Mouse (Mus musculus): ENCODE data around the gene Tomm22. TPM values are rescaled to one million over a fixed set of nuclear protein-coding genes. Genes with fewer than 3 reads are reported as not detected.
"Not testable (repeated sequence)": the region's sequence is repeated elsewhere in the genome, so short reads cannot be mapped to it uniquely, and the experiment has no call there.

Gene Tomm22
- polyA plus RNA-seq, 1 experiment = 110 TPM

- not testable (repeated sequence) for H3K27me3 ChIP-seq (ENCODE audit: control insufficient read depth, insufficient read depth, insufficient read length)
- peak overlapping the region; percentile 59 for H3ac ChIP-seq (ENCODE audit: control insufficient read depth, insufficient read length)
- peak overlapping the region; percentile 76 for H3K4me3 ChIP-seq
- H3K36me3 ChIP-seq (ENCODE audit: control insufficient read depth, insufficient read depth) = peaks cover 30% of the 10 kb centered on the region
- peaks cover 29% of the 10 kb centered on the region for H3K79me2 ChIP-seq (ENCODE audit: control insufficient read depth, insufficient read depth)
- TF ChIP-seq POLR2AphosphoS2 (IDR thresholded peaks at IDR 0.05; ENCODE audit: insufficient read length, low read depth) = peak; percentile 65
- H3K4me2 ChIP-seq (ENCODE audit: low read depth) = peak overlapping the region; percentile 96
Observed at GRCm38 (mm10) chr15:79671828-79672348, 1.2 kb downstream of the Tomm22 start.

- peaks cover 43% of the 10 kb centered on the region for H3K36me3 ChIP-seq (ENCODE audit: control insufficient read depth, insufficient read depth)
- H3K27me3 ChIP-seq (ENCODE audit: control insufficient read depth, insufficient read depth, insufficient read length) = no peaks in the 10 kb centered on the region
- TF ChIP-seq USF1 (IDR thresholded peaks at IDR 0.05; ENCODE audit: low read depth) = no peak
- no peak for TF ChIP-seq MYOG (IDR thresholded peaks at IDR 0.05; ENCODE audit: control insufficient read depth in 1 of 3, insufficient read depth in 1 of 3, insufficient read length in 2 of 3, low read depth in 2 of 3)
- TF ChIP-seq SRF (IDR thresholded peaks at IDR 0.05; ENCODE audit: control insufficient read depth, insufficient read length, low read depth) = no peak
- no peak for TF ChIP-seq E2F4 (IDR thresholded peaks at IDR 0.05; ENCODE audit: insufficient read depth)
- no peak for TF ChIP-seq POLR2A (IDR thresholded peaks at IDR 0.05; ENCODE audit: insufficient read length, low read depth)
- TF ChIP-seq CEBPB (IDR thresholded peaks at IDR 0.05; ENCODE audit: insufficient read depth, poor library complexity, severe bottlenecking) = no peak
- no peak for TF ChIP-seq REST (IDR thresholded peaks at IDR 0.05; ENCODE audit: insufficient read depth, insufficient read length)
- no peak for TF ChIP-seq MYOD1 (IDR thresholded peaks at IDR 0.05; ENCODE audit: control insufficient read depth in 1 of 3, insufficient read length in 2 of 3, low read depth in 2 of 3)
- TF ChIP-seq POLR2AphosphoS2 (IDR thresholded peaks at IDR 0.05; ENCODE audit: insufficient read length, low read depth) = no peak
- no peak for TF ChIP-seq TCF12 (IDR thresholded peaks at IDR 0.05; ENCODE audit: insufficient read depth, poor library complexity, severe bottlenecking)
- TF ChIP-seq TCF3 (IDR thresholded peaks at IDR 0.05; ENCODE audit: insufficient read length, low read depth) = no peak
- TF ChIP-seq MAX (IDR thresholded peaks at IDR 0.05; ENCODE audit: low read depth) = no peak
- H3K79me2 ChIP-seq (ENCODE audit: control insufficient read depth, insufficient read depth) = peaks cover 60% of the 10 kb centered on the region
- no peak overlapping the region for H3K4me3 ChIP-seq
- H3ac ChIP-seq (ENCODE audit: control insufficient read depth, insufficient read length) = no peak overlapping the region
- no peak overlapping the region for H3K4me2 ChIP-seq (ENCODE audit: low read depth)
Observed at GRCm38 (mm10) chr15:79677936-79678335, 7.3 kb downstream of the Tomm22 start.

- Histone ChIP-seq H3K79me2 (ENCODE audit: control insufficient read depth, insufficient read depth) (peaks cover 92% of the 10 kb centered on the region), H3K36me3 (ENCODE audit: control insufficient read depth, insufficient read depth) (peaks cover 13% of the 10 kb centered on the region), H3ac (ENCODE audit: control insufficient read depth, insufficient read length) (no peak overlapping the region), H3K27me3 (ENCODE audit: control insufficient read depth, insufficient read depth, insufficient read length) (no peaks in the 10 kb centered on the region), H3K4me2 (ENCODE audit: low read depth) (peak overlapping the region; percentile 90), H3K4me3 (no peak overlapping the region)
- TF ChIP-seq POLR2AphosphoS2 (IDR thresholded peaks at IDR 0.05; ENCODE audit: insufficient read length, low read depth) = no peak
- TF ChIP-seq MYOG (IDR thresholded peaks at IDR 0.05; ENCODE audit: control insufficient read depth in 1 of 3, insufficient read depth in 1 of 3, insufficient read length in 2 of 3, low read depth in 2 of 3) = peak in 1 of 3 experiments; percentile 85
- peak; percentile 2 to 60 (median 6) for TF ChIP-seq MYOD1 (IDR thresholded peaks at IDR 0.05; ENCODE audit: control insufficient read depth in 1 of 3, insufficient read length in 2 of 3, low read depth in 2 of 3)
Observed at GRCm38 (mm10) chr15:79681973-79682372, 11.3 kb downstream of the Tomm22 start.

GRCm38 (mm10) chr15:79683146-79683545 is 12.5 kb downstream of the Tomm22 start:
- Histone ChIP-seq H3K79me2 (ENCODE audit: control insufficient read depth, insufficient read depth) (peaks cover 92% of the 10 kb centered on the region), H3K36me3 (ENCODE audit: control insufficient read depth, insufficient read depth) (peaks cover 5% of the 10 kb centered on the region), H3ac (ENCODE audit: control insufficient read depth, insufficient read length) (no peak overlapping the region), H3K4me2 (ENCODE audit: low read depth) (peak overlapping the region; percentile 90), H3K27me3 (ENCODE audit: control insufficient read depth, insufficient read depth, insufficient read length) (no peaks in the 10 kb centered on the region), H3K4me3 (peak overlapping the region; percentile 61)
- TF ChIP-seq TCF3 (IDR thresholded peaks at IDR 0.05; ENCODE audit: insufficient read length, low read depth) (no peak), USF1 (IDR thresholded peaks at IDR 0.05; ENCODE audit: low read depth) (no peak), CEBPB (IDR thresholded peaks at IDR 0.05; ENCODE audit: insufficient read depth, poor library complexity, severe bottlenecking) (no peak), SRF (IDR thresholded peaks at IDR 0.05; ENCODE audit: control insufficient read depth, insufficient read length, low read depth) (no peak), REST (IDR thresholded peaks at IDR 0.05; ENCODE audit: insufficient read depth, insufficient read length) (no peak), MYOG (IDR thresholded peaks at IDR 0.05; ENCODE audit: control insufficient read depth in 1 of 3, insufficient read depth in 1 of 3, insufficient read length in 2 of 3, low read depth in 2 of 3) (no peak), POLR2AphosphoS2 (IDR thresholded peaks at IDR 0.05; ENCODE audit: insufficient read length, low read depth) (no peak), MYOD1 (IDR thresholded peaks at IDR 0.05; ENCODE audit: control insufficient read depth in 1 of 3, insufficient read length in 2 of 3, low read depth in 2 of 3) (no peak), TCF12 (IDR thresholded peaks at IDR 0.05; ENCODE audit: insufficient read depth, poor library complexity, severe bottlenecking) (no peak), POLR2A (IDR thresholded peaks at IDR 0.05; ENCODE audit: insufficient read length, low read depth) (no peak), E2F4 (IDR thresholded peaks at IDR 0.05; ENCODE audit: insufficient read depth) (no peak), MAX (IDR thresholded peaks at IDR 0.05; ENCODE audit: low read depth) (no peak)

- H3K4me2 ChIP-seq (ENCODE audit: low read depth) = peak overlapping the region; percentile 90
Observed at GRCm38 (mm10) chr15:79683707-79684465, 13.2 kb downstream of the Tomm22 start.

More at GRCm38 (mm10) chr15:79683707-79684465, 13.2 kb downstream of the Tomm22 start:
- Histone ChIP-seq H3K79me2 (ENCODE audit: control insufficient read depth, insufficient read depth) (peaks cover 85% of the 10 kb centered on the region), H3K36me3 (ENCODE audit: control insufficient read depth, insufficient read depth) (peaks cover under 1% of the 10 kb centered on the region), H3K27me3 (ENCODE audit: control insufficient read depth, insufficient read depth, insufficient read length) (no peaks in the 10 kb centered on the region), H3ac (ENCODE audit: control insufficient read depth, insufficient read length) (no peak overlapping the region), H3K4me3 (peak overlapping the region; percentile 61)
- TF ChIP-seq MAX (IDR thresholded peaks at IDR 0.05; ENCODE audit: low read depth) (no peak), CEBPB (IDR thresholded peaks at IDR 0.05; ENCODE audit: insufficient read depth, poor library complexity, severe bottlenecking) (no peak), E2F4 (IDR thresholded peaks at IDR 0.05; ENCODE audit: insufficient read depth) (no peak), USF1 (IDR thresholded peaks at IDR 0.05; ENCODE audit: low read depth) (no peak), POLR2A (IDR thresholded peaks at IDR 0.05; ENCODE audit: insufficient read length, low read depth) (no peak), TCF12 (IDR thresholded peaks at IDR 0.05; ENCODE audit: insufficient read depth, poor library complexity, severe bottlenecking) (no peak), MYOG (IDR thresholded peaks at IDR 0.05; ENCODE audit: control insufficient read depth in 1 of 3, insufficient read depth in 1 of 3, insufficient read length in 2 of 3, low read depth in 2 of 3) (no peak), MYOD1 (IDR thresholded peaks at IDR 0.05; ENCODE audit: control insufficient read depth in 1 of 3, insufficient read length in 2 of 3, low read depth in 2 of 3) (no peak), POLR2AphosphoS2 (IDR thresholded peaks at IDR 0.05; ENCODE audit: insufficient read length, low read depth) (no peak)
